Mouse (Mus musculus) forebrain, embryonic 10.5 days (tissue): ENCODE results near the gene Ccnyl1. TPM values are rescaled to one million over a fixed set of nuclear protein-coding genes. Genes with fewer than 3 reads are reported as not detected.

ENCODE experiments used
- DNase-seq: peaks from one replicate; pipeline ENCODE4 v3.0.0-alpha.2; 2017; ENCODE audit warnings: low spot score; ENCODE audit errors: extremely low spot score
- H3K27ac ChIP-seq: fragments of 300-500 bp; sonication (generic); 2 replicates; pipeline ENCODE4 v1.5.1; 2016; ENCODE audit warnings: mild to moderate bottlenecking
- H3K27me3 ChIP-seq: fragments of 300-500 bp; sonication (generic); 2 replicates; pipeline ENCODE4 v1.6.1; 2016; ENCODE audit warnings: mild to moderate bottlenecking; ENCODE audit not compliant: poor library complexity, severe bottlenecking
- H3K36me3 ChIP-seq: fragments of 300-500 bp; sonication (generic); replicated peaks from 2 replicates; pipeline ENCODE4 v1.6.1; 2016; ENCODE audit warnings: mild to moderate bottlenecking, moderate library complexity
- H3K4me1 ChIP-seq: fragments of 300-500 bp; sonication (generic); 2 replicates; pipeline ENCODE4 v1.6.1; 2016
- H3K4me3 ChIP-seq: fragments of 300-500 bp; sonication (generic); 2 replicates; pipeline ENCODE4 v1.5.1; 2016; ENCODE audit warnings: mild to moderate bottlenecking, moderate library complexity
- H3K9me3 ChIP-seq: fragments of 300-500 bp; sonication (generic); 2 replicates; pipeline ENCODE4 v1.6.1; 2016; ENCODE audit warnings: mild to moderate bottlenecking, moderate library complexity
- whole genome bisulfite sequencing: fragments of 180-500 bp; shearing (Covaris S2); methylation state at CpG from one replicate; pipeline ENCODE4 v1.1.7; 2016; 5-methylcytosine and 5-hydroxymethylcytosine counted together
- polyA plus RNA-seq: library from polyadenylated mRNA; unstranded; fragments of >200 nt; fragmentation: Nextera tagmentation; extraction: Ambion mirVana; gene quantifications from 2 replicates; pipeline ENCODE4 v1.2.1, GENCODE M21; 2016

Gene Ccnyl1
- polyA plus RNA-seq, 1 experiment from 2014 or later = 7.0 TPM

GRCm38 (mm10) chr1:64756640-64757030 lies 66.4 kb downstream of the Ccnyl1 start:
- Histone ChIP-seq H3K4me1 (no peaks in the 10 kb centered on the region), H3K27ac (no peak overlapping the region), H3K9me3 (no peaks in the 10 kb centered on the region), H3K4me3 (no peak overlapping the region), H3K36me3 (no peaks in the 10 kb centered on the region), H3K27me3 (peaks cover 4% of the 10 kb centered on the region; the same call in 1 of the 2 replicates)
- DNase-seq = no peak
- 83% methylated on average over 10 of the region's 10 CpGs for WGBS

- Histone ChIP-seq H3K27me3 (peaks cover 4% of the 10 kb centered on the region; the same call in 1 of the 2 replicates), H3K4me1 (no peaks in the 10 kb centered on the region), H3K36me3 (no peaks in the 10 kb centered on the region), H3K9me3 (no peaks in the 10 kb centered on the region), H3K27ac (no peak overlapping the region), H3K4me3 (no peak overlapping the region)
- WGBS = 30% methylated on average over 2 of the region's 2 CpGs
- no peak for DNase-seq
Observed at GRCm38 (mm10) chr1:64757254-64757653, 67.0 kb downstream of the Ccnyl1 start.

- no peaks in the 10 kb centered on the region for H3K36me3 ChIP-seq
- WGBS = 87% methylated on average over 5 of the region's 5 CpGs
- DNase-seq = no peak
Observed at GRCm38 (mm10) chr1:64757766-64758165, 67.5 kb downstream of the Ccnyl1 start.

GRCm38 (mm10) chr1:64761646-64762045 lies 71.4 kb downstream of the Ccnyl1 start:
- no peaks in the 10 kb centered on the region for H3K9me3 ChIP-seq
- no peak for DNase-seq
- H3K27me3 ChIP-seq = peaks cover 4% of the 10 kb centered on the region; the same call in 1 of the 2 replicates
- H3K27ac ChIP-seq = no peak overlapping the region
- no peaks in the 10 kb centered on the region for H3K36me3 ChIP-seq
- 83% methylated on average over 4 of the region's 4 CpGs for WGBS
- H3K4me3 ChIP-seq = no peak overlapping the region
- no peaks in the 10 kb centered on the region for H3K4me1 ChIP-seq

More at GRCm38 (mm10) chr1:64757766-64758165, 67.5 kb downstream of the Ccnyl1 start:
- H3K27me3 ChIP-seq = peaks cover 4% of the 10 kb centered on the region; the same call in 1 of the 2 replicates
- H3K4me3 ChIP-seq = no peak overlapping the region
- no peak overlapping the region for H3K27ac ChIP-seq
- no peaks in the 10 kb centered on the region for H3K9me3 ChIP-seq
- H3K4me1 ChIP-seq = no peaks in the 10 kb centered on the region

- Histone ChIP-seq H3K27me3 (peaks cover 33% of the 10 kb centered on the region), H3K9me3 (no peaks in the 10 kb centered on the region), H3K27ac (no peak overlapping the region), H3K4me3 (no peak overlapping the region), H3K4me1 (peaks cover 12% of the 10 kb centered on the region), H3K36me3 (no peaks in the 10 kb centered on the region)
- 56% methylated on average over 6 of the region's 6 CpGs for WGBS
- DNase-seq = no peak
Observed at GRCm38 (mm10) chr1:64770169-64770568, 79.9 kb downstream of the Ccnyl1 start.

- DNase-seq = no peak
- H3K27ac ChIP-seq = no peak overlapping the region
- peaks cover 64% of the 10 kb centered on the region for H3K27me3 ChIP-seq
- peaks cover 12% of the 10 kb centered on the region for H3K4me1 ChIP-seq
- no peak overlapping the region for H3K4me3 ChIP-seq
- H3K36me3 ChIP-seq = no peaks in the 10 kb centered on the region
- H3K9me3 ChIP-seq = no peaks in the 10 kb centered on the region
- WGBS = 67% methylated on average over 4 of the region's 4 CpGs
Observed at GRCm38 (mm10) chr1:64773305-64773704, 83.0 kb downstream of the Ccnyl1 start.

Other genes with a start within 250 kb of the Ccnyl1 start
- 49.3 and 52.1 TPM in 2 replicates for gene Creb1, start 157.8 kb upstream of the Ccnyl1 start, polyA plus RNA-seq
- gene Mettl21a, start 73.2 kb upstream of the Ccnyl1 start, polyA plus RNA-seq = 22.2 and 22.3 TPM in 2 replicates
- 1.4 and 2.3 TPM in 2 replicates for gene Fzd5, start 47.3 kb downstream of the Ccnyl1 start, polyA plus RNA-seq